ENCODE assay signal across 8 mouse cellular contexts in the genomic region with DNA sequence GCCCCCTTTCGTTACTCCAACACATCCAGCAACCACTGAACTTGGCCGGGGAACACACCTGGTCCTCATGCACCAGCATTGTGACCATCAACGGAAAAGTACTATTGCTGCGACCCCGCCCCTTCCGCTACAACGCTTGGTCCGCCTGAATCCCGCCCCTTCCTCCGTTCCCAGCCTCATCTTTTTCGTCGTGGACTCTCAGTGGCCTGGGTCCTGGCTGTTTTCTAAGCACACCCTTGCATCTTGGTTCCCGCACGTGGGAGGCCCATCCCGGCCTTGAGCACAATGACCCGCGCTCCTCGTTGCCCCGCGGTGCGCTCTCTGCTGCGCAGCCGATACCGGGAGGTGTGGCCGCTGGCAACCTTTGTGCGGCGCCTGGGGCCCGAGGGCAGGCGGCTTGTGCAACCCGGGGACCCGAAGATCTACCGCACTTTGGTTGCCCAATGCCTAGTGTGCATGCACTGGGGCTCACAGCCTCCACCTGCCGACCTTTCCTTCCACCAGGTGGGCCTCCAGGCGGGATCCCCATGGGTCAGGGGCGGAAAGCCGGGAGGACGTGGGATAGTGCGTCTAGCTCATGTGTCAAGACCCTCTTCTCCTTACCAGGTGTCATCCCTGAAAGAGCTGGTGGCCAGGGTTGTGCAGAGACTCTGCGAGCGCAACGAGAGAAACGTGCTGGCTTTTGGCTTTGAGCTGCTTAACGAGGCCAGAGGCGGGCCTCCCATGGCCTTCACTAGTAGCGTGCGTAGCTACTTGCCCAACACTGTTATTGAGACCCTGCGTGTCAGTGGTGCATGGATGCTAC. TPM values are rescaled to one million over a fixed set of nuclear protein-coding genes. Genes with fewer than 3 reads are reported as not detected.
DNase-seq lines count a peak whose midpoint lies in the region; ATAC-seq and TF ChIP-seq lines count a peak whose summit lies in the region.

A gene (plus strand): TSS at position 167 of the 805 bp plus-strand sequence.

- 11% methylated on average over 47 of the region's 47 CpGs for WGBS in heart, embryonic 15.5 days
- 14% methylated on average over 47 of the region's 47 CpGs for WGBS in lung, adult 2 months

- H3K4me3 ChIP-seq in heart, embryonic 15.5 days, result peak within 1 kb of the TSS; percentile 68
- peak within 1 kb of the TSS; percentile 65 for H3K4me3 ChIP-seq in lung, adult 2 months (replicated peaks; ENCODE audit: extremely low read depth, low read depth, low read length)

- peak; percentile 52; the same call in 1 of the 2 replicates for TF ChIP-seq CTCF in lung, adult 2 months (IDR thresholded peaks at IDR 0.05; ENCODE audit: insufficient read depth, low read length)

- peak; percentile 70 for ATAC-seq in heart, embryonic 15.5 days (replicated peaks; ENCODE audit: insufficient number of reproducible peaks, insufficient read depth, low FRiP score, low read depth)
- peak; percentile 60 for ATAC-seq in neutrophil, adult 5-6 weeks (ENCODE audit: extremely low read depth, insufficient number of reproducible peaks, low FRiP score, poor library complexity, severe bottlenecking)

- H3K4me2 ChIP-seq in heart, embryonic 15.5 days, result peak within 1 kb of the TSS; percentile 97

- H3K27me3 ChIP-seq in heart, embryonic 15.5 days, result no peaks in the 10 kb centered on the region

- H3K9me3 ChIP-seq in heart, embryonic 15.5 days (replicated peaks), result no peaks in the 10 kb centered on the region

- H3K4me1 ChIP-seq in heart, embryonic 15.5 days (replicated peaks), result peaks cover 12% of the 10 kb centered on the region
- H3K4me1 ChIP-seq in lung, adult 2 months (ENCODE audit: control insufficient read depth, insufficient read depth, low read length), result peaks cover 7% of the 10 kb centered on the region

- peak; percentile 83 for DNase-seq in 416B (ENCODE audit: low read depth)
- peak; percentile 81 for DNase-seq in adrenal gland, adult 2 months
- peak; percentile 69 for DNase-seq in embryo, embryonic 9.5 days (ENCODE audit: extremely low spot score)
- peak; percentile 76 for DNase-seq in kidney, postnatal 10 days
- DNase-seq in lung, adult 2 months, result peak; percentile 35
- DNase-seq in thymus, postnatal 0 days (ENCODE audit: low spot score), result peak; percentile 81

- TF ChIP-seq POLR2A in lung, adult 2 months (IDR thresholded peaks at IDR 0.05; ENCODE audit: borderline replicate concordance, extremely low read depth, low read depth, low read length), result no peak

- H3K36me3 ChIP-seq in heart, embryonic 15.5 days, result 0 out of 2 replicates have a peak, but pooled peaks cover 2% of the 10 kb centered on the region

- peak within 1 kb of the TSS; percentile 66 for H3K9ac ChIP-seq in heart, embryonic 15.5 days

- no peak within 1 kb of the TSS for H3K27ac ChIP-seq in heart, embryonic 15.5 days

RNA-seq across cellular contexts. Expression of the gene that starts here (rescaled TPM):
- 1 to 10 TPM; 6.2 to 6.8 TPM for total RNA-seq in adrenal gland, adult 2 months (2021)
- 12.0 and 21.4 TPM in 2 replicates for polyA plus RNA-seq in adrenal gland, adult 2 months (2012; rRNA removed)
- 1.4 and 2.9 TPM in 2 replicates for polyA plus RNA-seq in heart, embryonic 15.5 days (2015; fragmentation: Nextera tagmentation; extraction: Ambion mirVana)
- 1.5 and 2.4 TPM in 2 replicates for polyA plus RNA-seq in lung, adult 2 months (2012; rRNA removed)
- 0.86 and 2.3 TPM in 2 replicates for total RNA-seq in neutrophil, adult 5-6 weeks (2017)
- polyA plus RNA-seq in thymus, postnatal 0 days (2015; fragmentation: Nextera tagmentation; extraction: Ambion mirVana), result 3.0 and 6.0 TPM in 2 replicates
